Mouse (Mus musculus): ENCODE data around the gene Zfp524. TPM values are rescaled to one million over a fixed set of nuclear protein-coding genes. Genes with fewer than 3 reads are reported as not detected.

Gene Zfp524
- polyA plus RNA-seq (2014; fragmentation: Nextera tagmentation; extraction: Ambion mirVana), result 10.2 and 11.0 TPM in 2 replicates

GRCm38 (mm10) chr7:5014251-5015117 lies at the start of gene Zfp524, which contains the start of gene Fiz1:
TSS of gene Zfp524 (plus strand) at chr7:5014415.
TSS of gene Fiz1 (minus strand) at chr7:5014697.
- no peaks in the 10 kb centered on the region for H3K9me3 ChIP-seq (replicated peaks; ENCODE audit: control insufficient read depth, low read length)
- WGBS (ENCODE audit: insufficient replicate concordance), result 0% methylated on average over 42 of the region's 42 CpGs

GRCm38 (mm10) chr7:4964988-4965387 lies 49.2 kb upstream of the Zfp524 start:
- no peak for ATAC-seq (replicated peaks; ENCODE audit: insufficient number of reproducible peaks, low FRiP score, low TSS enrichment)
- no peak overlapping the region for H3K27ac ChIP-seq (ENCODE audit: low read depth, low read length)
- WGBS (ENCODE audit: insufficient replicate concordance), result 67% methylated on average over 5 of the region's 5 CpGs
- peaks cover 3% of the 10 kb centered on the region; the same call in 1 of the 2 replicates for H3K4me1 ChIP-seq (ENCODE audit: control insufficient read depth, insufficient read depth, low read length)
- H3K4me2 ChIP-seq, result no peak overlapping the region
- no peaks in the 10 kb centered on the region for H3K9me3 ChIP-seq (replicated peaks; ENCODE audit: control insufficient read depth, low read length)
- H3K4me3 ChIP-seq (ENCODE audit: low read depth, low read length), result no peak overlapping the region
- no peak overlapping the region for H3K9ac ChIP-seq (ENCODE audit: low read depth, low read length)
- H3K36me3 ChIP-seq (ENCODE audit: control insufficient read depth, insufficient read depth, low read length), result no peaks in the 10 kb centered on the region
- H3K27me3 ChIP-seq (ENCODE audit: control insufficient read depth, insufficient read depth, low read length), result no peaks in the 10 kb centered on the region

More at GRCm38 (mm10) chr7:5014251-5015117, at the start of gene Zfp524, which contains the start of gene Fiz1:
- peak; percentile 81 for ATAC-seq (replicated peaks; ENCODE audit: insufficient number of reproducible peaks, low FRiP score, low TSS enrichment)
- H3K4me3 ChIP-seq (ENCODE audit: low read depth, low read length), result peak within 1 kb of the TSS; percentile 83
- H3K27ac ChIP-seq (ENCODE audit: low read depth, low read length), result peak within 1 kb of the TSS; percentile 99
- peaks cover 26% of the 10 kb centered on the region for H3K36me3 ChIP-seq (ENCODE audit: control insufficient read depth, insufficient read depth, low read length)
- peak within 1 kb of the TSS; percentile 96 for H3K9ac ChIP-seq (ENCODE audit: low read depth, low read length)
- peak within 1 kb of the TSS; percentile 78 for H3K4me2 ChIP-seq
- no peaks in the 10 kb centered on the region for H3K27me3 ChIP-seq (ENCODE audit: control insufficient read depth, insufficient read depth, low read length)
- 0 out of 2 replicates have a peak, but pooled peaks cover 2% of the 10 kb centered on the region for H3K4me1 ChIP-seq (ENCODE audit: control insufficient read depth, insufficient read depth, low read length)

GRCm38 (mm10) chr7:4971068-4971467 lies 43.1 kb upstream of the Zfp524 start, which contains the start of gene Sbk3:
TSS of gene Sbk3 (minus strand) at chr7:4971168.
- H3K4me3 ChIP-seq (ENCODE audit: low read depth, low read length), result no peak within 1 kb of the TSS
- H3K4me2 ChIP-seq, result no peak within 1 kb of the TSS
- no peaks in the 10 kb centered on the region for H3K9me3 ChIP-seq (replicated peaks; ENCODE audit: control insufficient read depth, low read length)
- no peak for ATAC-seq (replicated peaks; ENCODE audit: insufficient number of reproducible peaks, low FRiP score, low TSS enrichment)
- H3K4me1 ChIP-seq (ENCODE audit: control insufficient read depth, insufficient read depth, low read length), result peaks cover 4% of the 10 kb centered on the region; the same call in 1 of the 2 replicates
- no peak within 1 kb of the TSS for H3K9ac ChIP-seq (ENCODE audit: low read depth, low read length)
- no peaks in the 10 kb centered on the region for H3K36me3 ChIP-seq (ENCODE audit: control insufficient read depth, insufficient read depth, low read length)
- WGBS (ENCODE audit: insufficient replicate concordance), result 38% methylated on average over 6 of the region's 6 CpGs
- H3K27me3 ChIP-seq (ENCODE audit: control insufficient read depth, insufficient read depth, low read length), result no peaks in the 10 kb centered on the region
- no peak within 1 kb of the TSS for H3K27ac ChIP-seq (ENCODE audit: low read depth, low read length)

- H3K4me1 ChIP-seq (ENCODE audit: control insufficient read depth, insufficient read depth, low read length), result peaks cover 4% of the 10 kb centered on the region; the same call in 1 of the 2 replicates
- H3K27ac ChIP-seq (ENCODE audit: low read depth, low read length), result no peak overlapping the region
- H3K9ac ChIP-seq (ENCODE audit: low read depth, low read length), result no peak overlapping the region
- no peaks in the 10 kb centered on the region; the same call in 1 of the 2 replicates for H3K9me3 ChIP-seq (replicated peaks; ENCODE audit: control insufficient read depth, low read length)
- no peaks in the 10 kb centered on the region for H3K27me3 ChIP-seq (ENCODE audit: control insufficient read depth, insufficient read depth, low read length)
- no peak overlapping the region for H3K4me2 ChIP-seq
- no peaks in the 10 kb centered on the region for H3K36me3 ChIP-seq (ENCODE audit: control insufficient read depth, insufficient read depth, low read length)
- no peak for ATAC-seq (replicated peaks; ENCODE audit: insufficient number of reproducible peaks, low FRiP score, low TSS enrichment)
- 16% methylated on average over 7 of the region's 7 CpGs for whole genome bisulfite sequencing (ENCODE audit: insufficient replicate concordance)
- H3K4me3 ChIP-seq (ENCODE audit: low read depth, low read length), result no peak overlapping the region
These were observed 42.5 kb upstream of the Zfp524 start for GRCm38 (mm10) chr7:4971710-4972109.

- H3K9me3 ChIP-seq (replicated peaks; ENCODE audit: control insufficient read depth, low read length), result peaks cover 2% of the 10 kb centered on the region
- no peaks in the 10 kb centered on the region for H3K36me3 ChIP-seq (ENCODE audit: control insufficient read depth, insufficient read depth, low read length)
- H3K9ac ChIP-seq (ENCODE audit: low read depth, low read length), result no peak overlapping the region
- WGBS (ENCODE audit: insufficient replicate concordance), result 49% methylated on average over 18 of the region's 18 CpGs
- no peak overlapping the region for H3K4me2 ChIP-seq
- 0 out of 2 replicates have a peak, but pooled peaks have one; percentile 23 for ATAC-seq (replicated peaks; ENCODE audit: insufficient number of reproducible peaks, low FRiP score, low TSS enrichment)
- peaks cover 4% of the 10 kb centered on the region; the same call in 1 of the 2 replicates for H3K4me1 ChIP-seq (ENCODE audit: control insufficient read depth, insufficient read depth, low read length)
- H3K27ac ChIP-seq (ENCODE audit: low read depth, low read length), result peak overlapping the region; percentile 69
- no peaks in the 10 kb centered on the region for H3K27me3 ChIP-seq (ENCODE audit: control insufficient read depth, insufficient read depth, low read length)
- H3K4me3 ChIP-seq (ENCODE audit: low read depth, low read length), result no peak overlapping the region
These were observed 41.7 kb upstream of the Zfp524 start for GRCm38 (mm10) chr7:4972321-4973047.

- H3K27ac ChIP-seq (ENCODE audit: low read depth, low read length), result no peak overlapping the region
- H3K27me3 ChIP-seq (ENCODE audit: control insufficient read depth, insufficient read depth, low read length), result no peaks in the 10 kb centered on the region
- no peak for ATAC-seq (replicated peaks; ENCODE audit: insufficient number of reproducible peaks, low FRiP score, low TSS enrichment)
- H3K4me3 ChIP-seq (ENCODE audit: low read depth, low read length), result no peak overlapping the region
- H3K9me3 ChIP-seq (replicated peaks; ENCODE audit: control insufficient read depth, low read length), result peaks cover 2% of the 10 kb centered on the region
- H3K9ac ChIP-seq (ENCODE audit: low read depth, low read length), result no peak overlapping the region
- peaks cover 4% of the 10 kb centered on the region; the same call in 1 of the 2 replicates for H3K4me1 ChIP-seq (ENCODE audit: control insufficient read depth, insufficient read depth, low read length)
- 50% methylated on average over 4 of the region's 4 CpGs for WGBS (ENCODE audit: insufficient replicate concordance)
- H3K4me2 ChIP-seq, result no peak overlapping the region
- H3K36me3 ChIP-seq (ENCODE audit: control insufficient read depth, insufficient read depth, low read length), result no peaks in the 10 kb centered on the region
These were observed 38.8 kb upstream of the Zfp524 start for GRCm38 (mm10) chr7:4975455-4975854.

GRCm38 (mm10) chr7:4976832-4977231 lies 37.4 kb upstream of the Zfp524 start:
- Histone ChIP-seq H3K4me1 (ENCODE audit: control insufficient read depth, insufficient read depth, low read length) (peaks cover 4% of the 10 kb centered on the region; the same call in 1 of the 2 replicates), H3K4me2 (no peak overlapping the region), H3K9me3 (replicated peaks; ENCODE audit: control insufficient read depth, low read length) (peaks cover 2% of the 10 kb centered on the region), H3K27ac (ENCODE audit: low read depth, low read length) (no peak overlapping the region), H3K4me3 (ENCODE audit: low read depth, low read length) (no peak overlapping the region), H3K27me3 (ENCODE audit: control insufficient read depth, insufficient read depth, low read length) (no peaks in the 10 kb centered on the region), H3K9ac (ENCODE audit: low read depth, low read length) (no peak overlapping the region), H3K36me3 (ENCODE audit: control insufficient read depth, insufficient read depth, low read length) (no peaks in the 10 kb centered on the region)
- ATAC-seq (replicated peaks; ENCODE audit: insufficient number of reproducible peaks, low FRiP score, low TSS enrichment), result no peak
- 82% methylated on average over 7 of the region's 7 CpGs for WGBS (ENCODE audit: insufficient replicate concordance)

- no peaks in the 10 kb centered on the region for H3K4me1 ChIP-seq (ENCODE audit: control insufficient read depth, insufficient read depth, low read length)
- H3K27me3 ChIP-seq (ENCODE audit: control insufficient read depth, insufficient read depth, low read length), result peaks cover 12% of the 10 kb centered on the region
- no peak overlapping the region for H3K27ac ChIP-seq (ENCODE audit: low read depth, low read length)
- H3K4me3 ChIP-seq (ENCODE audit: low read depth, low read length), result no peak overlapping the region
- H3K4me2 ChIP-seq, result no peak overlapping the region
- peaks cover 7% of the 10 kb centered on the region for H3K36me3 ChIP-seq (ENCODE audit: control insufficient read depth, insufficient read depth, low read length)
- 46% methylated on average over 2 of the region's 2 CpGs for WGBS (ENCODE audit: insufficient replicate concordance)
- ATAC-seq (replicated peaks; ENCODE audit: insufficient number of reproducible peaks, low FRiP score, low TSS enrichment), result no peak
- no peak overlapping the region for H3K9ac ChIP-seq (ENCODE audit: low read depth, low read length)
- peaks cover 3% of the 10 kb centered on the region; the same call in 1 of the 2 replicates for H3K9me3 ChIP-seq (replicated peaks; ENCODE audit: control insufficient read depth, low read length)
These were observed 26.0 kb upstream of the Zfp524 start for GRCm38 (mm10) chr7:4988250-4988649.
